Mouse (Mus musculus) midbrain, postnatal 0 days (tissue): ENCODE measurements around the gene Efcc1. TPM values are rescaled to one million over a fixed set of nuclear protein-coding genes. Genes with fewer than 3 reads are reported as not detected.
A peak's percentile ranks its signal among the peaks of the same experiment; 100 is the strongest.
"Not testable (repeated sequence)": the region's sequence is repeated elsewhere in the genome, so short reads cannot be mapped to it uniquely, and the experiment has no call there.

Experiments used
- ATAC-seq: fragments of 200-750 bp; cut with Nextera tagmentation; 2 replicates; pipeline ENCODE4 v1.8.0; 2017; ENCODE audit warnings: moderate number of reproducible peaks, mild to moderate bottlenecking, moderate TSS enrichment, moderate library complexity; ENCODE audit not compliant: low FRiP score
- DNase-seq: peaks from one replicate; pipeline ENCODE4 v3.0.0-alpha.2; 2015; ENCODE audit warnings: low spot score
- H3K27ac ChIP-seq: fragments of 300-500 bp; sonication (generic); 2 replicates; pipeline ENCODE4 v1.5.1; 2014; ENCODE audit warnings: low read depth, mild to moderate bottlenecking, low read length, mixed read lengths
- H3K27me3 ChIP-seq: fragments of 300-500 bp; sonication (generic); 2 replicates; pipeline ENCODE4 v1.6.1; 2014; ENCODE audit warnings: low read length, control low read depth, mixed read lengths; ENCODE audit not compliant: insufficient read depth
- H3K36me3 ChIP-seq: fragments of 300-500 bp; sonication (generic); 2 replicates; pipeline ENCODE4 v1.6.1; 2014; ENCODE audit warnings: low read length, control low read depth, mixed read lengths; ENCODE audit not compliant: insufficient read depth
- H3K4me1 ChIP-seq: fragments of 300-500 bp; sonication (generic); 2 replicates; pipeline ENCODE4 v1.6.1; 2014; ENCODE audit warnings: mild to moderate bottlenecking, control low read depth, antibody characterized with exemption, low read length, mixed read lengths; ENCODE audit not compliant: insufficient read depth
- H3K4me2 ChIP-seq: fragments of 300-500 bp; sonication (generic); 2 replicates; pipeline ENCODE4 v1.6.1; 2014; ENCODE audit warnings: low read depth, mild to moderate bottlenecking, low read length, mixed read lengths; ENCODE audit not compliant: poor library complexity, severe bottlenecking
- H3K4me3 ChIP-seq: fragments of 300-500 bp; sonication (generic); 2 replicates; pipeline ENCODE4 v1.5.1; 2014; ENCODE audit warnings: low read depth, mild to moderate bottlenecking, low read length, moderate library complexity
- H3K9ac ChIP-seq: fragments of 300-500 bp; sonication (generic); replicated peaks from 2 replicates; pipeline ENCODE4 v1.6.1; 2014; ENCODE audit warnings: mild to moderate bottlenecking, low read length, moderate library complexity, mixed read lengths; ENCODE audit not compliant: poor library complexity, severe bottlenecking
- H3K9me3 ChIP-seq: fragments of 300-500 bp; sonication (generic); 2 replicates; pipeline ENCODE4 v1.6.1; 2016; ENCODE audit warnings: low read length, control low read depth
- CTCF ChIP-seq: IDR thresholded peaks from 2 replicates; pipeline ENCODE4 v1.5.1; 2016; ENCODE audit warnings: antibody characterized with exemption, mild to moderate bottlenecking
- WGBS: fragments of 180-500 bp; shearing (Covaris S2); extraction: QIAGEN DNeasy Blood & Tissue Kit; methylation state at CpG from one replicate; pipeline ENCODE4 v1.1.7; 2014; 5-methylcytosine and 5-hydroxymethylcytosine counted together
- polyA plus RNA-seq: library from polyadenylated mRNA; unstranded; fragments of >200 nt; fragmentation: Nextera tagmentation; extraction: Ambion mirVana; gene quantifications from 2 replicates; pipeline ENCODE4 v1.2.1, GENCODE M21; 2015
- total RNA-seq: library from RNA; depleted of rRNA; stranded (reverse); fragments of >200 nt; gene quantifications from 2 replicates; pipeline ENCODE4 v1.2.3, GENCODE M21; 2014

Gene Efcc1
- total and polyA plus RNA-seq, 2 experiments from 2014 or later, result 11.2 to 15.8 TPM

GRCm38 (mm10) chr6:87763376-87764280 is 33.0 kb downstream of the Efcc1 start:
- no peaks in the 10 kb centered on the region for H3K9me3 ChIP-seq
- H3K4me1 ChIP-seq, result no peaks in the 10 kb centered on the region
- no peak overlapping the region for H3K27ac ChIP-seq
- H3K36me3 ChIP-seq, result no peaks in the 10 kb centered on the region
- TF ChIP-seq CTCF, result peak; percentile 76
- H3K27me3 ChIP-seq, result no peaks in the 10 kb centered on the region
- 64% methylated on average over 4 of the region's 4 CpGs for WGBS
- DNase-seq (peak; percentile 25), ATAC-seq (no peak)
- H3K4me3 ChIP-seq, result no peak overlapping the region
- H3K9ac ChIP-seq, result no peak overlapping the region
- no peak overlapping the region for H3K4me2 ChIP-seq

GRCm38 (mm10) chr6:87764296-87764695 is 33.6 kb downstream of the Efcc1 start:
- not testable (repeated sequence) for ATAC-seq, H3K4me2 ChIP-seq, H3K4me3 ChIP-seq, H3K36me3 ChIP-seq, H3K4me1 ChIP-seq, H3K9me3 ChIP-seq, DNase-seq, H3K27ac ChIP-seq, H3K27me3 ChIP-seq, H3K9ac ChIP-seq
- 96% methylated on average over 2 of the region's 2 CpGs for WGBS

- no peak overlapping the region for H3K4me3 ChIP-seq
- H3K27me3 ChIP-seq, result no peaks in the 10 kb centered on the region
- H3K36me3 ChIP-seq, result no peaks in the 10 kb centered on the region
- ATAC-seq (no peak), DNase-seq (peak; percentile 46)
- no peak overlapping the region for H3K4me2 ChIP-seq
- H3K4me1 ChIP-seq, result no peaks in the 10 kb centered on the region
- H3K9ac ChIP-seq, result no peak overlapping the region
- TF ChIP-seq CTCF, result peak; percentile 72
- no peaks in the 10 kb centered on the region for H3K9me3 ChIP-seq
- 50% methylated on average over 8 of the region's 8 CpGs for WGBS
- no peak overlapping the region for H3K27ac ChIP-seq
Measured at GRCm38 (mm10) chr6:87770626-87771025, 40.0 kb downstream of the Efcc1 start.

GRCm38 (mm10) chr6:87774466-87774865 is 43.8 kb downstream of the Efcc1 start:
- H3K4me3 ChIP-seq, result no peak overlapping the region
- H3K9me3 ChIP-seq, result no peaks in the 10 kb centered on the region
- no peak for TF ChIP-seq CTCF
- H3K27me3 ChIP-seq, result no peaks in the 10 kb centered on the region
- WGBS, result 58% methylated on average over 1 of the region's 1 CpGs
- no peaks in the 10 kb centered on the region for H3K36me3 ChIP-seq
- ATAC-seq (no peak), DNase-seq (no peak)
- no peaks in the 10 kb centered on the region for H3K4me1 ChIP-seq
- no peak overlapping the region for H3K27ac ChIP-seq
- no peak overlapping the region for H3K4me2 ChIP-seq
- no peak overlapping the region for H3K9ac ChIP-seq

GRCm38 (mm10) chr6:87774909-87775308 is 44.2 kb downstream of the Efcc1 start:
- Histone ChIP-seq H3K27me3 (no peaks in the 10 kb centered on the region), H3K36me3 (no peaks in the 10 kb centered on the region), H3K9ac (no peak overlapping the region), H3K4me2 (no peak overlapping the region), H3K4me3 (no peak overlapping the region), H3K9me3 (no peaks in the 10 kb centered on the region), H3K4me1 (no peaks in the 10 kb centered on the region), H3K27ac (no peak overlapping the region)
- no peak for TF ChIP-seq CTCF
- DNase-seq (no peak), ATAC-seq (no peak)
- 88% methylated on average over 9 of the region's 9 CpGs for WGBS

GRCm38 (mm10) chr6:87775588-87776245 is 45.0 kb downstream of the Efcc1 start:
- no peaks in the 10 kb centered on the region for H3K9me3 ChIP-seq
- WGBS, result 66% methylated on average over 3 of the region's 3 CpGs

More at GRCm38 (mm10) chr6:87775588-87776245, 45.0 kb downstream of the Efcc1 start:
- DNase-seq (no peak), ATAC-seq (no peak)
- no peak overlapping the region for H3K4me3 ChIP-seq
- H3K4me1 ChIP-seq, result no peaks in the 10 kb centered on the region
- no peaks in the 10 kb centered on the region for H3K27me3 ChIP-seq
- H3K9ac ChIP-seq, result no peak overlapping the region
- no peak overlapping the region for H3K4me2 ChIP-seq
- no peak overlapping the region for H3K27ac ChIP-seq
- no peaks in the 10 kb centered on the region for H3K36me3 ChIP-seq
- TF ChIP-seq CTCF, result no peak
